Comparison of ENCODE assay signal across 8 mouse cellular contexts in genomic region chr8:70210538-70210937, GRCm38 (mm10). TPM values are rescaled to one million over a fixed set of nuclear protein-coding genes. Genes with fewer than 3 reads are reported as not detected.
DNase-seq lines count a peak whose midpoint lies in the region; ATAC-seq lines count a peak whose summit lies in the region.

No protein-coding gene starts in this region.

- H3K9ac ChIP-seq in limb, embryonic 13.5 days: peak overlapping the region; percentile 45

- peak overlapping the region; percentile 30; the same call in 1 of the 2 replicates for H3K27ac ChIP-seq in heart, embryonic 10.5 days
- no peak overlapping the region for H3K27ac ChIP-seq in limb, embryonic 13.5 days

- 28% methylated on average over 8 of the region's 8 CpGs for WGBS in heart, embryonic 10.5 days
- 15% methylated on average over 8 of the region's 8 CpGs for WGBS in limb, embryonic 13.5 days

- peaks cover 17% of the 10 kb centered on the region for H3K4me1 ChIP-seq in heart, embryonic 10.5 days
- H3K4me1 ChIP-seq in limb, embryonic 13.5 days: peaks cover 16% of the 10 kb centered on the region

- peaks cover 10% of the 10 kb centered on the region; the same call in 1 of the 2 replicates for H3K27me3 ChIP-seq in heart, embryonic 10.5 days (ENCODE audit: insufficient read depth, poor library complexity, severe bottlenecking)
- H3K27me3 ChIP-seq in limb, embryonic 13.5 days: peaks cover 11% of the 10 kb centered on the region; the same call in 1 of the 2 replicates

- no peak for DNase-seq in heart, embryonic 10.5 days (ENCODE audit: low spot score)
- no peak for DNase-seq in heart, adult 8-10 months (ENCODE audit: low spot score)
- peak; percentile 59 for DNase-seq in ES-CJ7 (ENCODE audit: low read depth, low spot score)
- peak; percentile 49 to 59 for DNase-seq in frontal cortex, postnatal 36 days (ENCODE audit: low spot score in 2 of 2)
- no peak for DNase-seq in urinary bladder, postnatal 10 days (ENCODE audit: low spot score)

- peak overlapping the region; percentile 98 for H3K4me2 ChIP-seq in limb, embryonic 13.5 days (replicated peaks)

- no peak for ATAC-seq in limb, embryonic 13.5 days (ENCODE audit: low FRiP score, low read depth)
- ATAC-seq in granulocyte monocyte progenitor cell, adult 5-6 weeks (replicated peaks; ENCODE audit: poor library complexity, severe bottlenecking): no peak
- ATAC-seq in megakaryocyte-erythroid progenitor cell, adult 5-6 weeks (replicated peaks; ENCODE audit: low FRiP score, low TSS enrichment, poor library complexity, severe bottlenecking): no peak

- H3K36me3 ChIP-seq in heart, embryonic 10.5 days: no peaks in the 10 kb centered on the region
- no peaks in the 10 kb centered on the region for H3K36me3 ChIP-seq in limb, embryonic 13.5 days

- H3K4me3 ChIP-seq in heart, embryonic 10.5 days: no peak overlapping the region
- H3K4me3 ChIP-seq in limb, embryonic 13.5 days: no peak overlapping the region

- no peaks in the 10 kb centered on the region for H3K9me3 ChIP-seq in heart, embryonic 10.5 days
- no peaks in the 10 kb centered on the region for H3K9me3 ChIP-seq in limb, embryonic 13.5 days

RNA-seq across cellular contexts. Expression of gene Slc25a42, which starts 1.6 kb away (rescaled TPM):
- polyA plus RNA-seq in heart, embryonic 10.5 days (2016; fragmentation: Nextera tagmentation; extraction: Ambion mirVana): 5.8 and 9.5 TPM in 2 replicates
- total RNA-seq in heart, adult 8-10 months (2022): 10 to 100 TPM; 43.7 to 67.9 (median 57.0) TPM
- 4.0 and 4.6 TPM in 2 replicates for polyA plus RNA-seq in limb, embryonic 13.5 days (2015; fragmentation: Nextera tagmentation; extraction: Ambion mirVana)
- total RNA-seq in granulocyte monocyte progenitor cell, adult 5-6 weeks (2014; fragmentation: Nextera tagmentation): 3.2 and 5.5 TPM in 2 replicates
- 0.62 and 1.2 TPM in 2 replicates for total RNA-seq in granulocyte monocyte progenitor cell, adult 5-6 weeks (2017)
- 31.8 and 36.6 TPM in 2 replicates for total RNA-seq in megakaryocyte-erythroid progenitor cell, adult 5-6 weeks (2014; fragmentation: Nextera tagmentation)
- total RNA-seq in megakaryocyte-erythroid progenitor cell, adult 5-6 weeks (2017): 3.2 and 5.5 TPM in 2 replicates

RNA-seq across cellular contexts. Expression of gene Sugp2, which starts 23.5 kb away (rescaled TPM):
- polyA plus RNA-seq in heart, embryonic 10.5 days (2016; fragmentation: Nextera tagmentation; extraction: Ambion mirVana): 34.7 and 34.8 TPM in 2 replicates
- 10 to 100 TPM; 39.4 to 47.4 (median 41.7) TPM for total RNA-seq in heart, adult 8-10 months (2022)
- 37.0 and 40.5 TPM in 2 replicates for polyA plus RNA-seq in limb, embryonic 13.5 days (2015; fragmentation: Nextera tagmentation; extraction: Ambion mirVana)
- total RNA-seq in granulocyte monocyte progenitor cell, adult 5-6 weeks (2014; fragmentation: Nextera tagmentation): 62.5 and 68.0 TPM in 2 replicates
- total RNA-seq in granulocyte monocyte progenitor cell, adult 5-6 weeks (2017): 26.0 and 56.4 TPM in 2 replicates
- 95.2 and 99.2 TPM in 2 replicates for total RNA-seq in megakaryocyte-erythroid progenitor cell, adult 5-6 weeks (2014; fragmentation: Nextera tagmentation)
- 32.2 and 67.3 TPM in 2 replicates for total RNA-seq in megakaryocyte-erythroid progenitor cell, adult 5-6 weeks (2017)

RNA-seq across cellular contexts. Expression of gene Armc6, which starts 23.7 kb away (rescaled TPM):
- polyA plus RNA-seq in heart, embryonic 10.5 days (2016; fragmentation: Nextera tagmentation; extraction: Ambion mirVana): 29.5 and 31.6 TPM in 2 replicates
- total RNA-seq in heart, adult 8-10 months (2022): 1 to 10 TPM; 6.8 to 9.0 (median 7.4) TPM
- polyA plus RNA-seq in limb, embryonic 13.5 days (2015; fragmentation: Nextera tagmentation; extraction: Ambion mirVana): 25.5 and 26.2 TPM in 2 replicates
- 4.9 and 6.9 TPM in 2 replicates for total RNA-seq in granulocyte monocyte progenitor cell, adult 5-6 weeks (2014; fragmentation: Nextera tagmentation)
- 8.0 and 9.4 TPM in 2 replicates for total RNA-seq in granulocyte monocyte progenitor cell, adult 5-6 weeks (2017)
- 20.1 and 29.8 TPM in 2 replicates for total RNA-seq in megakaryocyte-erythroid progenitor cell, adult 5-6 weeks (2014; fragmentation: Nextera tagmentation)
- 4.4 and 8.7 TPM in 2 replicates for total RNA-seq in megakaryocyte-erythroid progenitor cell, adult 5-6 weeks (2017)

RNA-seq across cellular contexts. Expression of gene Tmem161a, which starts 38.4 kb away (rescaled TPM):
- polyA plus RNA-seq in heart, embryonic 10.5 days (2016; fragmentation: Nextera tagmentation; extraction: Ambion mirVana): 93.9 and 123 TPM in 2 replicates
- total RNA-seq in heart, adult 8-10 months (2022): 100 to 1,000 TPM in 3 of 4 experiments, 10 to 100 TPM in 1; 93.6 to 114 (median 106) TPM
- 66.5 and 70.6 TPM in 2 replicates for polyA plus RNA-seq in limb, embryonic 13.5 days (2015; fragmentation: Nextera tagmentation; extraction: Ambion mirVana)
- total RNA-seq in granulocyte monocyte progenitor cell, adult 5-6 weeks (2014; fragmentation: Nextera tagmentation): 15.6 and 29.6 TPM in 2 replicates
- total RNA-seq in granulocyte monocyte progenitor cell, adult 5-6 weeks (2017): 9.4 and 21.4 TPM in 2 replicates
- 40.0 and 40.9 TPM in 2 replicates for total RNA-seq in megakaryocyte-erythroid progenitor cell, adult 5-6 weeks (2014; fragmentation: Nextera tagmentation)
- total RNA-seq in megakaryocyte-erythroid progenitor cell, adult 5-6 weeks (2017): 12.2 and 18.0 TPM in 2 replicates

Comparison
In these comparisons a context has a peak if more than half of its experiments do, and no peak if none do; other contexts are left out.
1. DNase-seq: peak in ES-CJ7 (single experiment) and frontal cortex, postnatal 36 days (2 of 2); none in heart, embryonic 10.5 days (single experiment), heart, adult 8-10 months (single experiment) and urinary bladder, postnatal 10 days (single experiment).